Mouse (Mus musculus) thymus, postnatal 14 days (tissue): ENCODE results near the gene Rptor.

Source experiments
- DNase-seq: peaks from one replicate; pipeline ENCODE4 v3.0.0; 2021

The Rptor gene

GRCm38 (mm10) chr11:119817898-119818297 is 215.2 kb downstream of the Rptor start:
- DNase-seq: no peak

GRCm38 (mm10) chr11:119821514-119821913 is 218.8 kb downstream of the Rptor start:
- DNase-seq: no peak

- DNase-seq: no peak
Measured at GRCm38 (mm10) chr11:119824072-119824649, 221.5 kb downstream of the Rptor start.

GRCm38 (mm10) chr11:119825783-119826182 is 223.1 kb downstream of the Rptor start:
- DNase-seq: no peak

GRCm38 (mm10) chr11:119826239-119826638 is 223.5 kb downstream of the Rptor start:
- no peak for DNase-seq

- DNase-seq: no peak
Measured at GRCm38 (mm10) chr11:119829116-119829515, 226.4 kb downstream of the Rptor start.

GRCm38 (mm10) chr11:119831682-119832081 is 229.0 kb downstream of the Rptor start:
- DNase-seq: no peak

GRCm38 (mm10) chr11:119833311-119833710 is 230.6 kb downstream of the Rptor start:
- no peak for DNase-seq

GRCm38 (mm10) chr11:119833877-119834804 is 231.4 kb downstream of the Rptor start:
- DNase-seq: peak; percentile 82

GRCm38 (mm10) chr11:119836326-119836725 is 233.6 kb downstream of the Rptor start:
- DNase-seq: no peak

GRCm38 (mm10) chr11:119837786-119838185 is 235.1 kb downstream of the Rptor start:
- DNase-seq: no peak

GRCm38 (mm10) chr11:119839411-119840342 is 237.0 kb downstream of the Rptor start:
- DNase-seq: peak; percentile 72

GRCm38 (mm10) chr11:119846608-119847007 is 243.9 kb downstream of the Rptor start:
- DNase-seq: no peak

- DNase-seq: peak; percentile 39
Measured at GRCm38 (mm10) chr11:119847076-119847475, 244.4 kb downstream of the Rptor start.

- no peak for DNase-seq
Measured at GRCm38 (mm10) chr11:119847569-119847968, 244.9 kb downstream of the Rptor start.

- DNase-seq: peak; percentile 62
Measured at GRCm38 (mm10) chr11:119848189-119848588, 245.5 kb downstream of the Rptor start.

- DNase-seq: peak; percentile 73
Measured at GRCm38 (mm10) chr11:119855999-119856398, 253.3 kb downstream of the Rptor start.

- DNase-seq: no peak
Measured at GRCm38 (mm10) chr11:119862523-119863299, 260.0 kb downstream of the Rptor start.

- DNase-seq: peak; percentile 30
Measured at GRCm38 (mm10) chr11:119863421-119863821, 260.7 kb downstream of the Rptor start.

GRCm38 (mm10) chr11:119866837-119867236 is 264.1 kb downstream of the Rptor start:
- DNase-seq: peak; percentile 43

GRCm38 (mm10) chr11:119868138-119868537 is 265.4 kb downstream of the Rptor start:
- DNase-seq: no peak

GRCm38 (mm10) chr11:119868556-119868955 is 265.9 kb downstream of the Rptor start:
- no peak for DNase-seq
